Mouse (Mus musculus): ENCODE results near the gene Ckap4.

- peak; percentile 33; the same call in 1 of the 2 replicates for TF ChIP-seq CTCF (IDR thresholded peaks at IDR 0.05; ENCODE audit: extremely low read depth, insufficient read depth, insufficient read length, insufficient replicate concordance)
- no peak for TF ChIP-seq POLR2A (IDR thresholded peaks at IDR 0.05; ENCODE audit: low read depth, low read length)
Measured at GRCm38 (mm10) chr10:84558511-84558910, 24.6 kb upstream of the Ckap4 start.
